Mouse (Mus musculus) left cerebral cortex, adult 6 months (tissue): ENCODE results near the gene B230104I21Rik. TPM values are rescaled to one million over a fixed set of nuclear protein-coding genes. Genes with fewer than 3 reads are reported as not detected.

ENCODE experiments used
- long read RNA-seq, 2 experiments: library from polyadenylated mRNA; unstranded; transcript quantifications; one replicate each; pipeline ENCODE4 v2.0.0; 2019 to 2020
- polyA plus RNA-seq: library from polyadenylated mRNA; unstranded; fragments of <200 nt; fragmentation: Nextera tagmentation; gene quantifications from 2 replicates; pipeline ENCODE4 v1.2.3, GENCODE M21; 2021

B230104I21Rik gene
- 0.48 and 0.65 TPM in 2 replicates for polyA plus RNA-seq
- long read RNA-seq, experiment 1, partial matches to known transcripts: 0 of 1 reads
- long read RNA-seq, experiment 1, other reads (novel, unspliced or antisense): 1 of 1 reads
- long read RNA-seq, experiment 2, partial matches to known transcripts: 0 of 1 reads
- long read RNA-seq, experiment 2, other reads (novel, unspliced or antisense): 0 of 1 reads

GRCm38 (mm10) chr4:154335761-154336160 lies at the start of gene B230104I21Rik:
Gene B230104I21Rik, plus strand, starts transcription at chr4:154336127.

GRCm38 (mm10) chr4:154301466-154301881 lies 34.5 kb upstream of the B230104I21Rik start, which contains the start of gene Arhgef16:
Gene Arhgef16, minus strand, starts transcription at chr4:154301676.

Other genes with a start within 250 kb of the B230104I21Rik start
- 0.18 and 0.24 TPM in 2 replicates for gene Trp73, start 195.9 kb upstream of the B230104I21Rik start, polyA plus RNA-seq
- gene Wrap73, start 193.8 kb upstream of the B230104I21Rik start, polyA plus RNA-seq: 30.8 and 36.2 TPM in 2 replicates
- 49.5 and 359 TPM in 2 replicates for gene Tprgl, start 175.5 kb upstream of the B230104I21Rik start, polyA plus RNA-seq
- 0.59 and 0.65 TPM in 2 replicates for gene Megf6, start 165.4 kb upstream of the B230104I21Rik start, polyA plus RNA-seq
- 0.18 and 0.19 TPM in 2 replicates for gene Arhgef16, start 34.5 kb upstream of the B230104I21Rik start, polyA plus RNA-seq